Mouse (Mus musculus): ENCODE measurements around the gene Lgals12. TPM values are rescaled to one million over a fixed set of nuclear protein-coding genes. Genes with fewer than 3 reads are reported as not detected.

The Lgals12 gene
- total and polyA plus RNA-seq, 3 experiments = not detected

- no peaks in the 10 kb centered on the region for H3K9me3 ChIP-seq (replicated peaks; ENCODE audit: low read length)
- in situ Hi-C loops (cut with MboI; ENCODE audit: low pct_ligation_motif_present, low pct_unique_long_range_greater_than_20kb, low sequenced_read_pairs) = no loop called here
- no peak overlapping the region for H3K4me3 ChIP-seq (replicated peaks in 1 of 3; ENCODE audit: low read depth in 2 of 3, low read length in 2 of 3, poor library complexity in 1 of 3)
- TF ChIP-seq BHLHE40 (IDR thresholded peaks at IDR 0.05; ENCODE audit: low read depth, low read length) = no peak
- no peak overlapping the region for H3K27ac ChIP-seq (ENCODE audit: insufficient read depth, low read depth)
- no peak overlapping the region for H3K9ac ChIP-seq (ENCODE audit: insufficient read depth, low read depth)
- H3K27me3 ChIP-seq (replicated peaks) = no peaks in the 10 kb centered on the region
- no peak for DNase-seq (ENCODE audit: extremely low read depth)
- dilution Hi-C loops (cut with MboI; ENCODE audit: extremely low pct_ligation_motif_present, extremely low pct_unique_long_range_greater_than_20kb, low sequenced_read_pairs) = no loop called here
- H3K4me1 ChIP-seq (ENCODE audit: control insufficient read depth in 1 of 2, insufficient read depth in 2 of 2) = no peaks in the 10 kb centered on the region
- no peaks in the 10 kb centered on the region for H3K79me2 ChIP-seq (replicated peaks; ENCODE audit: control insufficient read depth, extremely low read depth, insufficient read depth, poor library complexity, severe bottlenecking)
- no peak overlapping the region for H3K4me2 ChIP-seq (ENCODE audit: insufficient read depth, low read depth, poor library complexity, severe bottlenecking)
- no peaks in the 10 kb centered on the region for H3K36me3 ChIP-seq (replicated peaks in 1 of 2; ENCODE audit: control insufficient read depth in 1 of 2, insufficient read depth in 1 of 2, low read length in 1 of 2)
Observed at GRCm38 (mm10) chr19:7605013-7605412, 2.0 kb downstream of the Lgals12 start.

- in situ Hi-C loops (cut with MboI; ENCODE audit: low pct_ligation_motif_present, low pct_unique_long_range_greater_than_20kb, low sequenced_read_pairs) (no loop called here), dilution Hi-C loops (cut with MboI; ENCODE audit: extremely low pct_ligation_motif_present, extremely low pct_unique_long_range_greater_than_20kb, low sequenced_read_pairs) (no loop called here)
- H3K4me1 ChIP-seq (ENCODE audit: control insufficient read depth in 1 of 2, insufficient read depth in 2 of 2) = no peaks in the 10 kb centered on the region
- no peaks in the 10 kb centered on the region for H3K79me2 ChIP-seq (replicated peaks; ENCODE audit: control insufficient read depth, extremely low read depth, insufficient read depth, poor library complexity, severe bottlenecking)
- H3K36me3 ChIP-seq (replicated peaks in 1 of 2; ENCODE audit: control insufficient read depth in 1 of 2, insufficient read depth in 1 of 2, low read length in 1 of 2) = no peaks in the 10 kb centered on the region
- H3K9me3 ChIP-seq (replicated peaks; ENCODE audit: low read length) = no peaks in the 10 kb centered on the region
- H3K4me3 ChIP-seq (replicated peaks in 1 of 3; ENCODE audit: low read depth in 2 of 3, low read length in 2 of 3, poor library complexity in 1 of 3) = no peak overlapping the region
- H3K27me3 ChIP-seq (replicated peaks) = no peaks in the 10 kb centered on the region
- DNase-seq (ENCODE audit: extremely low read depth) = no peak
- no peak overlapping the region for H3K27ac ChIP-seq (ENCODE audit: insufficient read depth, low read depth)
- H3K4me2 ChIP-seq (ENCODE audit: insufficient read depth, low read depth, poor library complexity, severe bottlenecking) = no peak overlapping the region
- H3K9ac ChIP-seq (ENCODE audit: insufficient read depth, low read depth) = no peak overlapping the region
- TF ChIP-seq SMC3 (IDR thresholded peaks at IDR 0.05; ENCODE audit: low read depth, low read length) (no peak), CHD2 (IDR thresholded peaks at IDR 0.05; ENCODE audit: low read length) (no peak), JUND (conservative IDR thresholded peaks at IDR 0.05; ENCODE audit: low read depth, low read length) (no peak), TCF12 (IDR thresholded peaks at IDR 0.05; ENCODE audit: low read depth, low read length) (no peak), MAZ (IDR thresholded peaks at IDR 0.05; ENCODE audit: low read depth, low read length) (no peak), ZKSCAN1 (IDR thresholded peaks at IDR 0.05; ENCODE audit: borderline replicate concordance, low read depth, low read length) (no peak), MEF2A (IDR thresholded peaks at IDR 0.05; ENCODE audit: borderline replicate concordance, low read depth, low read length) (no peak), MAX (IDR thresholded peaks at IDR 0.05; ENCODE audit: low read length) (no peak), POLR2AphosphoS2 (IDR thresholded peaks at IDR 0.05; ENCODE audit: low read depth, low read length) (no peak), NELFE (IDR thresholded peaks at IDR 0.05; ENCODE audit: low read depth, low read length) (no peak), KAT2A (IDR thresholded peaks at IDR 0.05; ENCODE audit: insufficient replicate concordance, low read length) (no peak), IRF4 (IDR thresholded peaks at IDR 0.05; ENCODE audit: low read depth, low read length) (no peak), HCFC1 (IDR thresholded peaks at IDR 0.05; ENCODE audit: low read depth, low read length) (no peak), ZC3H11A (IDR thresholded peaks at IDR 0.05; ENCODE audit: low read depth, low read length) (no peak), MAFK (IDR thresholded peaks at IDR 0.05; ENCODE audit: insufficient replicate concordance, low read length) (no peak), JUN (IDR thresholded peaks at IDR 0.05; ENCODE audit: insufficient read depth, low read depth, low read length) (no peak), UBTF (IDR thresholded peaks at IDR 0.05; ENCODE audit: low read depth, low read length) (no peak)
Observed at GRCm38 (mm10) chr19:7604107-7604506, 2.9 kb downstream of the Lgals12 start.
